13 mouse cellular contexts compared by ENCODE assay signal in genomic region chr1:177420126-177420525, GRCm38 (mm10). TPM values are rescaled to one million over a fixed set of nuclear protein-coding genes. Genes with fewer than 3 reads are reported as not detected.
A peak's percentile ranks its signal among the peaks of the same experiment; 100 is the strongest.
DNase-seq lines count a peak whose midpoint lies in the region; ATAC-seq and TF ChIP-seq lines count a peak whose summit lies in the region.
"Had no signal": no experiment of that assay in that cellular context is flagged by ENCODE, and none has a peak within 500 bp of the region (broad histone marks: within the 10 kb centered on the region; RNA-seq: fewer than 3 reads in every experiment).

No protein-coding gene starts in this region.

- no peak overlapping the region for H3K4me3 ChIP-seq in heart, adult 2 months
- H3K4me3 ChIP-seq in heart, embryonic 11.5 days (ENCODE audit: low read depth, low read length): no peak overlapping the region
- no peak overlapping the region for H3K4me3 ChIP-seq in cortical plate, adult 2 months (ENCODE audit: insufficient read depth, low read length)
- H3K4me3 ChIP-seq: neural tube, embryonic 15.5 days; stomach, embryonic 15.5 days had no signal

- no peaks in the 10 kb centered on the region for H3K4me1 ChIP-seq in heart, adult 2 months (ENCODE audit: control insufficient read depth, insufficient read depth, low read length)
- no peaks in the 10 kb centered on the region for H3K4me1 ChIP-seq in heart, embryonic 11.5 days (ENCODE audit: control insufficient read depth, insufficient read depth, low read length)
- no peaks in the 10 kb centered on the region for H3K4me1 ChIP-seq in cortical plate, adult 2 months (ENCODE audit: control insufficient read depth, insufficient read depth, low read length)
- H3K4me1 ChIP-seq: neural tube, embryonic 15.5 days; stomach, embryonic 15.5 days had no signal

- no peak for DNase-seq in heart, adult 2 months
- peak; percentile 10 to 27 for DNase-seq in left cerebral cortex, adult 18-20 months (ENCODE audit: low spot score in 2 of 2)
- DNase-seq in left cerebral cortex, postnatal 36 days (ENCODE audit: low spot score in 2 of 2): no peak
- peak; percentile 63 to 67 for DNase-seq in right cerebral cortex, postnatal 10 days (ENCODE audit: low spot score in 2 of 2)
- DNase-seq in right cerebral cortex, adult 18-20 months: no peak
- DNase-seq in urinary bladder, adult 2 months (ENCODE audit: low spot score): no peak
- DNase-seq: adrenal gland, postnatal 25 days; kidney, adult 11 months; lung, postnatal 14 days had no signal

- no peak for ATAC-seq in heart, embryonic 11.5 days (replicated peaks; ENCODE audit: insufficient number of reproducible peaks, low FRiP score, low TSS enrichment)

- H3K27me3 ChIP-seq in heart, adult 2 months (ENCODE audit: control insufficient read depth, insufficient read depth, low read length): no peaks in the 10 kb centered on the region
- no peaks in the 10 kb centered on the region for H3K27me3 ChIP-seq in heart, embryonic 11.5 days (ENCODE audit: control insufficient read depth, insufficient read depth, low read length)
- H3K27me3 ChIP-seq: neural tube, embryonic 15.5 days; stomach, embryonic 15.5 days had no signal

- WGBS in heart, adult 2 months: 65% methylated on average over 6 of the region's 6 CpGs
- whole genome bisulfite sequencing in heart, embryonic 11.5 days (ENCODE audit: insufficient replicate concordance): 78% methylated on average over 6 of the region's 6 CpGs

- TF ChIP-seq POLR2A in heart, adult 2 months (IDR thresholded peaks at IDR 0.05; ENCODE audit: insufficient read depth, low read depth, low read length): no peak
- no peak for TF ChIP-seq POLR2A in cortical plate, adult 2 months (IDR thresholded peaks at IDR 0.05; ENCODE audit: extremely low read depth, insufficient read depth, low read length)

- no peaks in the 10 kb centered on the region for H3K36me3 ChIP-seq in heart, adult 2 months (ENCODE audit: control insufficient read depth, insufficient read depth, low read length)
- no peaks in the 10 kb centered on the region for H3K36me3 ChIP-seq in heart, embryonic 11.5 days (ENCODE audit: control insufficient read depth, insufficient read depth, low read length)
- H3K36me3 ChIP-seq: neural tube, embryonic 15.5 days; stomach, embryonic 15.5 days had no signal

- H3K9me3 ChIP-seq in heart, embryonic 11.5 days (replicated peaks; ENCODE audit: control insufficient read depth, low read length): no peaks in the 10 kb centered on the region
- H3K9me3 ChIP-seq: neural tube, embryonic 15.5 days; stomach, embryonic 15.5 days had no signal

- no peak overlapping the region for H3K9ac ChIP-seq in heart, adult 2 months (ENCODE audit: low read depth, low read length)
- no peak overlapping the region for H3K9ac ChIP-seq in heart, embryonic 11.5 days (ENCODE audit: low read depth, low read length)
- H3K9ac ChIP-seq: neural tube, embryonic 15.5 days; stomach, embryonic 15.5 days had no signal

- no peak overlapping the region for H3K4me2 ChIP-seq in heart, embryonic 11.5 days
- H3K4me2 ChIP-seq: neural tube, embryonic 15.5 days; stomach, embryonic 15.5 days had no signal

- intact Hi-C loops in heart, adult 2 months (cut with DNase I): no loop called here
- intact Hi-C loops in left cerebral cortex, postnatal 36 days (cut with DNase I): no loop called here

- TF ChIP-seq EP300 in heart, adult 2 months (IDR thresholded peaks at IDR 0.05; ENCODE audit: insufficient read depth, low read depth, low read length): no peak

- 0 out of 2 replicates have a peak, but pooled peaks have one; percentile 15 for TF ChIP-seq CTCF in heart, adult 2 months (IDR thresholded peaks at IDR 0.05)
- TF ChIP-seq CTCF in cortical plate, adult 2 months (IDR thresholded peaks at IDR 0.05; ENCODE audit: extremely low read depth, insufficient read depth, low read length): peak; percentile 37

- H3K27ac ChIP-seq in heart, adult 2 months: no peak overlapping the region
- no peak overlapping the region for H3K27ac ChIP-seq in heart, embryonic 11.5 days (ENCODE audit: low read depth, low read length)
- no peak overlapping the region for H3K27ac ChIP-seq in cortical plate, adult 2 months (ENCODE audit: insufficient read depth, low read length)
- H3K27ac ChIP-seq: neural tube, embryonic 15.5 days; stomach, embryonic 15.5 days had no signal

- H3K79me2 ChIP-seq in heart, adult 2 months (replicated peaks; ENCODE audit: control insufficient read depth, insufficient read depth, low read length): no peaks in the 10 kb centered on the region

RNA-seq across cellular contexts. Expression of gene Zbtb18, which starts 22.0 kb away (rescaled TPM):
- 10 to 100 TPM; 40.2 to 47.3 TPM for total RNA-seq in heart, adult 2 months (2021)
- 10.6 and 18.4 TPM in 2 replicates for polyA plus RNA-seq in heart, adult 2 months (2012; rRNA removed)
- polyA plus RNA-seq in heart, embryonic 11.5 days (2014; fragmentation: Nextera tagmentation; extraction: Ambion mirVana): 3.0 and 3.2 TPM in 2 replicates
- total RNA-seq in left cerebral cortex, adult 18-20 months (2021): 100 to 1,000 TPM; 341 to 359 TPM
- total RNA-seq in left cerebral cortex, postnatal 36 days (2021): 100 to 1,000 TPM; 354 to 392 TPM
- 105 and 117 TPM in 2 replicates for polyA plus RNA-seq in cortical plate, adult 2 months (2012; rRNA removed)
- polyA plus RNA-seq in urinary bladder, adult 2 months (2012; rRNA removed): 11.9 and 27.0 TPM in 2 replicates

Comparison
In these comparisons a context has a peak if more than half of its experiments do, and no peak if none do; other contexts are left out.
1. DNase-seq: peak in left cerebral cortex, adult 18-20 months (2 of 2) and right cerebral cortex, postnatal 10 days (2 of 2); none in heart, adult 2 months (0 of 2), left cerebral cortex, postnatal 36 days (0 of 2), right cerebral cortex, adult 18-20 months (single experiment) and urinary bladder, adult 2 months (single experiment).